Mouse (Mus musculus): ENCODE measurements around the gene Mbtd1.

Mbtd1 gene

DNA sequence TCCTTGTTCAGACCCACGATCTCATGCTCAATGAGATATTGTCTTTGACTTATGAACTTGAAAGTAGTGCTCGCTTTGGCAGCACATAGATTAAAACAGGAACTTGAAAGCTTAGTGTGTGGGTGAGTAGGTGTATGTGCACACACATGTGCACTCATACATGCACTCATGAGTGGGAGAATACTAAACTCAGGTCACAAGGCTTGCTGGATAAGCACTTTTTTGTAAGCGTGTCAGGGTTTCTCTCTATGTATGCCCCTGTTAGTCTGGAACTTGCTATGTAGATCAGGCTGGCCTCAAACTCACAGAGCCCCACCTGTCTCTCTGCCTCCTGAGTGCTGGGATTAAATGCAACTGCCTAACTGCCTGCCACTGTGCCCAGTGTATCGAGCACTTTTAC lies 101.4 kb downstream of the Mbtd1 start:
- no peak for DNase-seq (ENCODE audit: low read depth, low spot score)

DNA sequence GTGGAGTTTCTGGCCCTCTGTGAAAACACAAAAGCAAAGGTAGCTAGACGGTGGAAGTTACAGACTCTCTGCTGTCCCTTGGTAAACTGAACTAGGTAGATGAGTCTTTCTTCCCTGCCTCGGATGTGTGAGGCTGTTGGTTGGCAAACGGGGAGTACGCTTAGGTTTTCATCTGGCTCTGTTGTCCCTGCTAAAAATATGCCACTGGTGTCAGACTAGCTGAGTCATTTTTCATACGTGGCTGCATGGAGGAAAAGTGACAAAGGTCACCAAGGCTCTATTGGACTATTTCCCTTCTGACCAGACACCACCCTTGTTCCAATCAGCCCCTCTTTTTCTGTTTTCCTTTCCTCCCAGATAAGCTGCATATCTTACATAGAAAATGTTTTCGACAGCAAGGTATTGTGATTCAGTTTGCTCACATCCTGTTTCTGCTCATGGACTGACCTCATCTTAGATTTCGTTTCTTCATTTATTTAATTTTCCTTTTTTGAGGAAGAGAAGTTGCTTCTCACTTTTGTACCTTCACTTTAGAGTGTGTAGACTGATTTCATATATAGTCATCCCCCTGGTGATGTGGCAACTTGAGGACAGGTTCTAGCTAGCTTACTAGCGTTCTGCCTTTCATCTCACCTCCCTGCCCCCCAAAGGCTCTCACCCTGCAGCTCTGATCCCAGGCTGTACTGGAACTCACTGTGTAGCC lies 102.1 kb downstream of the Mbtd1 start:
- DNase-seq (ENCODE audit: low read depth, low spot score) = peak; percentile 37

DNA sequence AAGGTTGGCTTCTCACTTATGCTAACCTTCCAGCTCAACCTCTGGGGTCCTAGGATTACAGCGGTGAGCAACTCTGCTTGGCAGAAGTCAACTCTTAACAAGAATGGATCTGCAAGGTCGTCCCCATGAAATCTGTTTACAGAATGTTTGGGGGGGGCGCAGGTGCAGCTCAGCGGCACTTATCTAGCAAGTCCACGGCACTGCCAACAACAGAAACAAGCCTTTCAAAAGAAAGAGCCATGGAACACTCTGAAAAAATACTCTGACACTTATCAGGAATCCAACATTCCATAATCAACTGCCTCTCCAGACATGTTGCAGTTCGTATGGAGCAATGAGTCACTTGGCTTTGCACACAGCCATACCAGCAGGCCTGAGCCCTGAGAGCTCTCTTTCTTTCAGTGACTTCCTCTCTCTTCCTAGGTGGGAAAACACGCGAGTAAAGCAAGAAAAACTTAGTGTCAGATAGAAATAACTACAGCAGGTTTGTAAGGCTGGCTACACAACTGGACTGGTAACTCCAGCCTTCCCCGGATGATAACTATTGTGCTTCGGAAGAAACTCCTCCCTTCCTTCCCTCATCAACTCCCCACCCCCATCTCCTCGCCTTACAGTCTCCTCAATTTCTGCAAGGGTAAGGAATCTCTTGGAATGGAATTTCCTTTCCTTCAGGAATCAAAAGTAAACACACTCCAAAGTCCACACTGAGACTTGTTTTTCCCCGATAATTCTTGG lies 102.8 kb downstream of the Mbtd1 start:
- DNase-seq (ENCODE audit: low read depth, low spot score) = peak; percentile 75

- DNase-seq (ENCODE audit: low read depth, low spot score) = no peak
Measured at GRCm38 (mm10) chr11:93994531-93994930, 108.9 kb downstream of the Mbtd1 start.

- DNase-seq (ENCODE audit: low read depth, low spot score) = peak; percentile 100
Measured at GRCm38 (mm10) chr11:93995111-93995719, 109.6 kb downstream of the Mbtd1 start.

DNA sequence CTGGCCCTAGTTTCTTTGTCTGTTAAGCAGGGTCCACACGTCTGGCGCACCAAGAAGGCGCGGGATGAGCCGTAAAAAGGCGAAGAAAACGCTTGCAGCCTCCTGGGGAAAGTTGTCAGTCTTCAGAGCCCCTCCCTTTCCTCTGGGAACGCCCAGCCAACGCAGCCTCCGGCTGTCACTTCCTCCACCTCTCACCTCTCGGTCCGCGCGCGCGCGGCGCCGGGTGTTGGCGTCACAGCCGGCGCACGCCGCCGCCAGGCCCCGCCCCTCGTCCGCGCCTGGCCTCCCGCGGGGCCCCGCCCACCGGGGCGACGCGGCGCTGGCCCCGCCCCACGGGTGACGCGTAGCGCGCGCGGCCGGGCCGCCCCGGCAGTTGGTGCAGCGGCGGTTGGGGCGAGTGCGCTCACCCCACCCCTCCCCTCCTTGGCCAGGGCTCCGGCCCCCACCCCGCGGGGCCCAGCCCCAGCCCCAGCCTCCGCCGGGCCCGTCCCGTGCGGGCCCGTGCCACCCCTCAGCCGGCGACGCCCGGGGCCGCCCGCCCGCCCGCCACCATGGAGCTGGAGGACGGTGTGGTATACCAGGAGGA lies 110.2 kb downstream of the Mbtd1 start, which contains the start of gene Spag9:
TSS of gene Spag9 (plus strand) at position 372 of the 586 bp plus-strand sequence.
- DNase-seq (ENCODE audit: low read depth, low spot score) = peak; percentile 98
